Mouse (Mus musculus) neural tube, postnatal 0 days (tissue): ENCODE data around the gene Bpifb6. TPM values are rescaled to one million over a fixed set of nuclear protein-coding genes. Genes with fewer than 3 reads are reported as not detected.

Experiments
- polyA plus RNA-seq: library from polyadenylated mRNA; unstranded; fragments of >200 nt; fragmentation: Nextera tagmentation; extraction: Ambion mirVana; gene quantifications from 2 replicates; pipeline ENCODE4 v1.2.1, GENCODE M21; 2015

Bpifb6 gene
- 0.12 and 0.23 TPM in 2 replicates for polyA plus RNA-seq

GRCm38 (mm10) chr2:153900088-153900487 is at the start of gene Bpifb6:
Gene Bpifb6, plus strand, starts transcription at chr2:153900388.

GRCm38 (mm10) chr2:153870984-153871383 is 29.2 kb upstream of the Bpifb6 start, which contains the start of gene Sun5:
Gene Sun5, minus strand, starts transcription at chr2:153871084.

GRCm38 (mm10) chr2:153874745-153875144 is 25.4 kb upstream of the Bpifb6 start, which contains the start of gene Bpifb2:
Gene Bpifb2, plus strand, starts transcription at chr2:153875045.

GRCm38 (mm10) chr2:153917930-153918329 is 17.7 kb downstream of the Bpifb6 start, which contains the start of gene Bpifb3:
Gene Bpifb3, plus strand, starts transcription at chr2:153918230.

GRCm38 (mm10) chr2:153937843-153938242 is 37.7 kb downstream of the Bpifb6 start, which contains the start of gene Bpifb4:
Gene Bpifb4, plus strand, starts transcription at chr2:153938212.

Other genes with a start within 250 kb of the Bpifb6 start
- gene Dnmt3c, start 203.7 kb upstream of the Bpifb6 start, polyA plus RNA-seq = 0.06 TPM in 1 of 2 replicates, not detected in the other
- 246 and 263 TPM in 2 replicates for gene Mapre1, start 159.1 kb upstream of the Bpifb6 start, polyA plus RNA-seq
- 0.06 TPM in 1 of 2 replicates, not detected in the other for gene Efcab8, start 120.5 kb upstream of the Bpifb6 start, polyA plus RNA-seq
- not detected in 2 replicates for gene Sun5, start 29.3 kb upstream of the Bpifb6 start, polyA plus RNA-seq
- 0.15 and 0.22 TPM in 2 replicates for gene Bpifb2, start 25.3 kb upstream of the Bpifb6 start, polyA plus RNA-seq
- gene Bpifb3, start 17.8 kb downstream of the Bpifb6 start, polyA plus RNA-seq = not detected in 2 replicates
- not detected in 2 replicates for gene Bpifb4, start 37.8 kb downstream of the Bpifb6 start, polyA plus RNA-seq
- not detected in 2 replicates for gene Bpifa6, start 74.6 kb downstream of the Bpifb6 start, polyA plus RNA-seq
- gene Bpifa2, start 107.9 kb downstream of the Bpifb6 start, polyA plus RNA-seq = not detected in 2 replicates
- gene Bpifa3, start 229.9 kb downstream of the Bpifb6 start, polyA plus RNA-seq = not detected in 2 replicates
- 0.14 and 0.34 TPM in 2 replicates for gene Bpifa1, start 242.5 kb downstream of the Bpifb6 start, polyA plus RNA-seq